Mouse (Mus musculus): ENCODE measurements at regions not wholly inside any gene's neighbourhood (a gene's known extent, or its start where the extent isn't known, plus 50 kb on each side); places are given as distances from the start of the nearest gene placed in this dataset.
A peak's percentile ranks its signal among the peaks of the same experiment; 100 is the strongest.

DNA sequence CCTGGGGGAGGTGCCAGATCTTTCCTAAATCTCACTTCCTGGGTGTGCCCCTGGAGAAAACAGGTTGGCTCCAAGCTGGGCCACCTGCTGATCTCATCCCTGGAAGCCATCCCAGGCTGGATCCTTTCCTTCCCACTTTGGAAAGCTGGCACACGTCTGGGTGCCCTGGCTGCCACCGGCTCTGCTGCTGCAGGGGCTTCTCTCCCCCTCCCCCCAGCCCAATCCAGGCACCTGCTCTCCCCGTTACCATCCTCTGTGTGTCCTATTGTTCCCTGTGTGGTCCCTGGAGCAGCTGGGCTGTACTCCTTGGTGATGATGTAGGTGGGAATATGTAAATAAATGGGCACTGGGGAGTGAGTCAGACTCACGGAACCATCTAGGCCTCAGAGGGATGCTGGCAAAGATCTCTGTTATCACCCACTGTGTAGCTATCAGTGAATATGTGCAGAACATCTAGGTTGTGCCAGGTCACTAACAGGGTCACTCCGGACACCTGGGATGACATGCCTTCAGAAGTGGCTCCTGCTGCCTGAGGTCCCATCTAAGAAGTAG lies 130.4 kb downstream of the Trim29 start:
- H3K4me2 ChIP-seq (replicated peaks), result no peak overlapping the region
- no peak overlapping the region for H3K27ac ChIP-seq (replicated peaks)
- H3K4me3 ChIP-seq, result no peak overlapping the region
- ATAC-seq (replicated peaks), result no peak
- 36% methylated on average over 5 of the region's 5 CpGs for WGBS
- no peaks in the 10 kb centered on the region for H3K9me3 ChIP-seq
- H3K27me3 ChIP-seq, result no peaks in the 10 kb centered on the region
- no peaks in the 10 kb centered on the region for H3K36me3 ChIP-seq
- H3K4me1 ChIP-seq, result peaks cover 7% of the 10 kb centered on the region; the same call in 1 of the 2 replicates
- H3K9ac ChIP-seq (replicated peaks), result no peak overlapping the region

DNA sequence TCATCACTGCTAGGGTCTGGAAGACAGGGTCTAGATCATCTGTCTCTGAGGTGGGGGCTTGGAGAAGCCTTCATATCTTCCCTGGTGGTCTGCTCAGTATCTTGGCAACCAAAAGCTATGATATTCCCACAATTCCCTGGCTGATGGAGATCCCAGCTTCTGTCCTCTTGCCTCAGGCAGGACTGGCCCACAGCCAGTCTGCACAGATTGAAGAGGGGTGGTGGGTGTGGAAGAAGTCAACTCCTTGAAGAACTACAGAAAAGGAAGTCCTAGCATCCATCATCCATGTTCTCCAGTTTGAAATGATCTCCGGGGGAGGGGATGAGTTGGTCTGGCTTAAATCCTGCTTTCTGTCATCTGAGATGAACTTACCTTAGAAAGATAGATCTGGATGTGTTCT lies 134.8 kb downstream of the Trim29 start:
- Histone ChIP-seq H3K27me3 (no peaks in the 10 kb centered on the region), H3K4me1 (peaks cover 7% of the 10 kb centered on the region; the same call in 1 of the 2 replicates), H3K4me2 (replicated peaks) (no peak overlapping the region), H3K9ac (replicated peaks) (no peak overlapping the region), H3K36me3 (no peaks in the 10 kb centered on the region), H3K9me3 (no peaks in the 10 kb centered on the region), H3K4me3 (no peak overlapping the region), H3K27ac (replicated peaks) (no peak overlapping the region)
- ATAC-seq (replicated peaks), result no peak
- WGBS, result 100% methylated on average over 1 of the region's 1 CpGs

DNA sequence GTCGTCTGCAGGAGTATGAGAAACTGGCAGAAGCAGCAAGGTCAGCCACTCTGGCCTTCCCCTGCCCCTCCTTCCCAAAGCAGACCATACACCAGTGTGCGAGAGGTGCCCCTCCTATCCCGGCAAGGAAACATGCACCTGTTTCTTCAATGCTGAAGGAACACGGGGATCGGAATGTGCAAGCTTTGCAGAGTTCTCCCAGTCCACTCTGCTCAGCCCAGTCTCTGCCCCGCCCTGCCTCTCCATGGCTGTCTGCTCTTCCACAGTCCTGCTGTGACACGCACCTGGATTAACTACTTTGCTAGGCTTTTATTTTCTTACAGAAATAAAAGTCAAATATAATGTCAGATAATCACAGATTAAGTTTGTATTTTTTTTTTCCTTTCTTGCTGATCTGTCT lies 136.7 kb downstream of the Trim29 start:
- H3K27me3 ChIP-seq, result no peaks in the 10 kb centered on the region
- no peaks in the 10 kb centered on the region for H3K4me1 ChIP-seq
- no peaks in the 10 kb centered on the region for H3K9me3 ChIP-seq
- H3K4me3 ChIP-seq, result no peak overlapping the region
- no peaks in the 10 kb centered on the region for H3K36me3 ChIP-seq
- no peak overlapping the region for H3K27ac ChIP-seq (replicated peaks)
- no peak overlapping the region for H3K4me2 ChIP-seq (replicated peaks)
- no peak for ATAC-seq (replicated peaks)
- 78% methylated on average over 7 of the region's 7 CpGs for WGBS
- H3K9ac ChIP-seq (replicated peaks), result no peak overlapping the region

DNA sequence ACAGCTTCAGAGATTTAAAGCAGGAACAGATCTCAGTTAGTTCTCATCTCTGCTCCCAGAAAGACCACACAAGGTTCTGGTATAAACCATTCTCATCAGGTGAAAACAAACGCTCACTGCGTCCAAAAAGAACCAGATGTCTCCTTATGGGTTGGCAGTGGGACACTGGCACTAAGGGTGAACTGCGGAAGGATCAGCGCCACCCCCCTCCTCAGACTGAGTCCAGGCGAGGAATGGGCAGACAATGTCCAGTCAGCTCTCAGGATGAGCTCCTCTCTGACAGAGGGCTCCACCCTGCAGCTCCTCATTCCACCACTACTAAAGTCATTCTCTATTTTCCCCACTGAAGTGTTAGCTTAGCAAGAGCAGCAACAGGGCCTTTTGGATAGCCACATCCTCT lies 138.3 kb downstream of the Trim29 start:
- H3K36me3 ChIP-seq, result no peaks in the 10 kb centered on the region
- H3K9me3 ChIP-seq, result no peaks in the 10 kb centered on the region
- H3K9ac ChIP-seq (replicated peaks), result no peak overlapping the region
- no peak overlapping the region for H3K4me2 ChIP-seq (replicated peaks)
- H3K4me3 ChIP-seq, result no peak overlapping the region
- WGBS, result 79% methylated on average over 5 of the region's 5 CpGs
- no peak for ATAC-seq (replicated peaks)
- peaks cover 5% of the 10 kb centered on the region for H3K4me1 ChIP-seq
- no peak overlapping the region for H3K27ac ChIP-seq (replicated peaks)
- H3K27me3 ChIP-seq, result no peaks in the 10 kb centered on the region

DNA sequence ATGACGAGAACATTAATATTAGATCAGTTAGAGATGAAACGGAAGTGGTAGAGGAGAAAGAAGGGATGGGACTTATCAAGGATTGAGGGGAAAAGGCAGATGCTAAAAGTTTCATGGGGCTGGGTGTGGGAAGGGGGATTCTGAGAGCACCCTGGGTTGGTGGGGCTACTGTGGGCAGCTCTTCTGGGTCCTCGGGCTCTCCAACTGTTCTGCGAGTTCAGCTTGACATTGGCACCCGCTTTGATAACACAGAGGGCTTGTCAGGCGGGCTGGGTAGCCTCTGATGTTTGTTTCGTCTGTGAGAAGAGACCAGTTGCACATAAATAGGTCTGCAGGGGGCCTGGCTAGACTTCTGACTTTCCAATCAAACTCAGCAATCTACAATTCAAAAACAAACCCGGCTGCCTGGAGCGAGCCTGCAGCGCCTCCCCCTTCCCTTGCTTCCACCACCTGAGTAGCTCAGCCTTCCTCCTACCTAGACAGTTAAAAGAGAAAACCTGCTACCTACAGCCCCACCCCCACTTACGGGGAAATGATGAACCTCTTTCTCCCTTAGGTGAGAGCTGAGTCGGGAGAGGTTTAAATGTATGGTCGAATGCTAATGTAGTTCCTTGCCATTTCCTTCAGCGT lies 143.4 kb downstream of the Trim29 start:
- no peak overlapping the region for H3K4me3 ChIP-seq
- H3K4me1 ChIP-seq, result peaks cover 9% of the 10 kb centered on the region
- H3K9ac ChIP-seq (replicated peaks), result no peak overlapping the region
- H3K4me2 ChIP-seq (replicated peaks), result peak overlapping the region; percentile 14; the same call in 1 of the 2 replicates
- no peak for ATAC-seq (replicated peaks)
- no peak overlapping the region for H3K27ac ChIP-seq (replicated peaks)
- no peaks in the 10 kb centered on the region for H3K36me3 ChIP-seq
- WGBS, result 4% methylated on average over 14 of the region's 14 CpGs
- H3K9me3 ChIP-seq, result no peaks in the 10 kb centered on the region
- no peaks in the 10 kb centered on the region; the same call in 1 of the 2 replicates for H3K27me3 ChIP-seq

DNA sequence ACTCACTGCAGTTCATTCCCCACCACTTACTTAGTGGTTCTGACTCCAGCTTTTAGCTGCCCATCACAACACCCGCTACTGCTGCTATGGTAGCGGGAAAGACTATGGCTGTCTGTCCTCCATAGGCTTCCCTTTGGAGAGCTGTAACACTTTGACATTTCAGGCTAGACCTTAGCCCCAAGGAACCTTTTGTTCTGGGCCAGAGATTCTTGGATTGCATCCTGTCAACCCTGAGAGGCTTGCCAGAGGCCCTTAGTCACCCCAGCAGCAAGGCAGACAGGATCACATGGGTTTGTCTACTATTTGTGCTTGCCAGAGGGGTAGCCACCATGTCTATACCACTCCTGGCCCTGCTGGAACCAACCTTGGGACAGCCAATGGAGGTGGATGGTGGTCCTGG lies 147.1 kb downstream of the Trim29 start:
- no peak overlapping the region for H3K9ac ChIP-seq (replicated peaks)
- H3K9me3 ChIP-seq, result no peaks in the 10 kb centered on the region
- H3K4me2 ChIP-seq (replicated peaks), result no peak overlapping the region
- no peaks in the 10 kb centered on the region for H3K36me3 ChIP-seq
- no peak for ATAC-seq (replicated peaks)
- H3K4me3 ChIP-seq, result no peak overlapping the region
- H3K27me3 ChIP-seq, result no peaks in the 10 kb centered on the region; the same call in 1 of the 2 replicates
- 95% methylated on average over 2 of the region's 2 CpGs for WGBS
- H3K27ac ChIP-seq (replicated peaks), result no peak overlapping the region
- H3K4me1 ChIP-seq, result peaks cover 9% of the 10 kb centered on the region

DNA sequence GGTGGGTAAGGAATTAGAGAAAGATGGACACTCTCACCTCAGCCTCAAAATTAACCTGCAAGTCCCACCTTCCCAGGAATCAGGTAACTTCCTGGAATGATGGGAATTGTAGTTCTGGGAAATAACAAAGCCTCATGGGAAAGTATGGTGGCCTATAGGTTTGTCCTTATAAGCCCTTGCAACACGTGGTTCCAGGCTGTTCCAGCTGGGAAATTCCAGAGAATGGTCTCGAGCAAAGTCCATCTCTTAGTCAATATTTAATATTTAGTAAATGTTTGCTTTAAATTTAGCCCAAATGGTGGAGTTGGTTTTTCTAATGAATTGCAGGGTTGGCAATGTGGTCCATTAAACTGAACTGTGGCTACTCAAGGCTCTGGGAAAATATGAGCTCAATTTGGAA lies 150.5 kb downstream of the Trim29 start:
- no peak overlapping the region for H3K4me3 ChIP-seq
- 71% methylated on average over 2 of the region's 2 CpGs for WGBS

DNA sequence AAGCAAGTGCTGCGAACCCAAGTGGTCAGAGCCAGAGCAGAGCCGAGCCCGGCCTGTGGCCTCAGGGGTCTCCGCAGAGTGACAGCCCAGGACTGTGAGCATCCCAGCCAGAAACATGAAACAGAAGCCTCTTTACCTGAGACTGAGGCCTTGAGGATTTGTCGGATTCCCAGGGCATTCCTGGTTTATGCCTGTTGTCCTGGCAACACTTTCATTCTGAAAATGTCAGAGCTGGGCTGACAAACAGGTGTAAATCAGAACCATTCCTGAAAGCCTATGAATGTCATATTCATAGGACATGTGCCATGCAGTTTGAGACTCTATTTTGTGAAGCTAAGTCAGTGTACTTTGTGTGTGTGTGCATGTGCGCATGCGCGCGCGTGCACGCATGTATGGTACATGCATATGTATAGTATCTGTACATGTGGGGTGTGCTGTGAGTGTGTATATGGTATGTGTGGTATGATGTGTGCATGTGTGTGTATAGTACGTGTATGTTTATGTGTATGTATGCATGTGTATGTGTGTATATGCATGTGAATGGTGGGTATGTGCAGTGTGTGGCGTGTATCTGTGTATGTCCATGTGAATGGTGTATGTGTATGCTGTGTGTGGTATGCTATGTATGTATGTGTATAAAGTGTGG lies 152.9 kb downstream of the Trim29 start:
- Histone ChIP-seq H3K27me3 (no peaks in the 10 kb centered on the region), H3K4me2 (replicated peaks) (no peak overlapping the region), H3K9me3 (no peaks in the 10 kb centered on the region), H3K4me3 (no peak overlapping the region), H3K9ac (replicated peaks) (no peak overlapping the region), H3K27ac (replicated peaks) (no peak overlapping the region), H3K4me1 (no peaks in the 10 kb centered on the region), H3K36me3 (no peaks in the 10 kb centered on the region)
- ATAC-seq (replicated peaks), result no peak
- WGBS, result 86% methylated on average over 13 of the region's 13 CpGs

More for the DNA sequence above, 150.5 kb downstream of the Trim29 start:
- no peaks in the 10 kb centered on the region for H3K9me3 ChIP-seq
- H3K36me3 ChIP-seq, result no peaks in the 10 kb centered on the region
- no peak for ATAC-seq (replicated peaks)
- no peak overlapping the region for H3K9ac ChIP-seq (replicated peaks)
- no peaks in the 10 kb centered on the region for H3K4me1 ChIP-seq
- H3K27ac ChIP-seq (replicated peaks), result no peak overlapping the region
- H3K4me2 ChIP-seq (replicated peaks), result no peak overlapping the region
- H3K27me3 ChIP-seq, result no peaks in the 10 kb centered on the region

DNA sequence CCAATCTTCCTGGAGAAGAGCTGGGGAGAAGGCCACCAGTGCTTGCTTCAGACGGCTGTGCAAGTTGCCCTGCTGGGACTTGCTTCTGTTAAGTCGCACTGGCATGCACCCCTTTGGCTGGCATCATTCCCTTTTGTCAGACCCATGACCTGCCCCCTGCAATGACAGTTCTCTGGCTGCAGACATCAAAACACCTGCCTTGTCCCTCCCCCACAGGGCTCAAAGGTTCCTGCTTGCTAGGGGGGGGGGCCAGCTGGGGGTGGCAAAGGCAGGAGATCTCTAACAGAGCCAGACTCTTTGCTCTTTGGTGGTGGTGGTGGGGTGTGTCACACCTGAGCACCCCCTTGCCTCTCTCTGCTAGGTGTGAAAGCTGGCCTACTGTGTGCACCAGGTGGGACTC lies 154.5 kb downstream of the Trim29 start:
- Histone ChIP-seq H3K27ac (replicated peaks) (no peak overlapping the region), H3K27me3 (no peaks in the 10 kb centered on the region), H3K9me3 (no peaks in the 10 kb centered on the region), H3K36me3 (no peaks in the 10 kb centered on the region), H3K4me2 (replicated peaks) (no peak overlapping the region), H3K4me3 (no peak overlapping the region), H3K4me1 (no peaks in the 10 kb centered on the region), H3K9ac (replicated peaks) (no peak overlapping the region)
- WGBS, result 44% methylated on average over 2 of the region's 2 CpGs
- no peak for ATAC-seq (replicated peaks)

DNA sequence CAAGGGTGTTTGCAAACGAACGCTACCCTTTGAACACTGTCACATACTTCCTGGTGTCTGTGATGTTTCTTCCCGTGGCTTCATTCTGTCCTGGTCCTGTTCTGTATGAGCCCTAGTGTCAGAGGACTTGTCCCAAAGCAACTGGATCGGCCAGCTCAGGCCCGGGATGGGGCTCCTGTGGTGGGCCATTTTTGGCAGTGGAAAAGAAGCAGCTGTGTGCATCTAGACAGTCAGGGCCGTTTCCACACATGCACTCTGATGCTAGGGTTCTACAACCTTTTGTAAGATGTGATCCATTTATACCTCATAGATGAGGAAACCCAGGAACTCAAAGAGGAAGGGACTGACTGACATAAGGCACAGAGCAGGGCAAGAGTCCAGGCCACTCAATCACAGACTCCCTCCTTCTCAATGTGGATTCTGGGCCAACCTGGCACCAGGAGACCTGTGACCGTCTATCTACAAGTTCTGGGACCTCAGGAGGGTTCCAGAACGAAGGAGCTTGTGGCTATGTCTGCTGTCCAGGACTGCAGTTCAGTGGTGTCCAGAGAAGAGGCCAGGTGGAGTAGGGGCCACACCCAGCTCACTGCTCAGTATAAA lies 155.2 kb downstream of the Trim29 start:
- Histone ChIP-seq H3K27me3 (no peaks in the 10 kb centered on the region), H3K27ac (replicated peaks) (no peak overlapping the region), H3K4me2 (replicated peaks) (no peak overlapping the region), H3K36me3 (no peaks in the 10 kb centered on the region), H3K9ac (replicated peaks) (no peak overlapping the region), H3K4me3 (no peak overlapping the region), H3K4me1 (no peaks in the 10 kb centered on the region), H3K9me3 (no peaks in the 10 kb centered on the region)
- ATAC-seq (replicated peaks), result no peak
- 71% methylated on average over 8 of the region's 8 CpGs for WGBS

DNA sequence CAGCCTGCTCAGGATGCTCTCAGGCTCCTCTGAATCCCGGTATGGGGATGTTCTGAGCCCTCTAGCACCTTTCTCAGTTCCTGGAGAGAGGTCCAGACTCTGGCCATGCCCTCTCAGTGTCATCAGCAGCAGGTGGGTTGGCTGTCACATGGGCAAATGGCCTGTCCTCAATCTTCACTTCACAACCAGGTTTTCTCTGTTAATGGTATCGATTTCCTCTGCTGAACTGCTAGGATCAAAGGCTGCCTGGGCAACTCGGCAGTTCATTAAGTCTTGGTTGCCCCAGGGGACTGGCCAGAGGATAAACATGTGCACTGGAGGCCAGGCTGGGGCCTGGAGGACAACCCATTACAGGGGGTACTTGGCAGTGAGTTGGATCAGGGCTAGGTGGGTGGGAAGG lies 156.2 kb downstream of the Trim29 start:
- no peak overlapping the region for H3K9ac ChIP-seq (replicated peaks)
- no peaks in the 10 kb centered on the region for H3K27me3 ChIP-seq
- H3K4me3 ChIP-seq, result no peak overlapping the region
- H3K4me2 ChIP-seq (replicated peaks), result no peak overlapping the region
- H3K4me1 ChIP-seq, result peaks cover 2% of the 10 kb centered on the region; the same call in 1 of the 2 replicates
- no peaks in the 10 kb centered on the region for H3K36me3 ChIP-seq
- H3K27ac ChIP-seq (replicated peaks), result no peak overlapping the region
- H3K9me3 ChIP-seq, result no peaks in the 10 kb centered on the region
- WGBS, result 58% methylated on average over 3 of the region's 3 CpGs
- ATAC-seq (replicated peaks), result no peak

DNA sequence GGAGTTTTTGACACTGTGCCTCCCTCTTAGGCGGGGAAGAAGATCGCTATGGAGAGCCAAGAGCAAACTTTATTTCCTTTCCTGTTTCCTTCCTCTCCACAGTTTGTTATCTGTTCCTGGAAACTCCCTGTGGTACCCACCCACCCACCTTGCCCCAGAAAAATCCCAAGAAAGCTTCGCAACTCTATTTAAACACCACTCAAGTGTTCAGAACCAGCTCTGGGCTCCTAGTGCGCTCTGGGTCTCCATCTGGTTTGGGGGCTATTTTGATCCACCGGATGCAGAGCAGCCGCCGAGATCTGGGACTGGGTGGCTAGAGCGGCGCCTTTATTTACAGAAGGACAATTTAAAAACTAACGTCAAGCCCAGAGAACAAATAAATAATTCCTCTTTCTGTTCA lies 158.6 kb downstream of the Trim29 start:
- no peaks in the 10 kb centered on the region for H3K36me3 ChIP-seq
- no peak overlapping the region for H3K4me3 ChIP-seq
- no peak overlapping the region for H3K27ac ChIP-seq (replicated peaks)
- WGBS, result 92% methylated on average over 10 of the region's 10 CpGs
- no peak overlapping the region for H3K9ac ChIP-seq (replicated peaks)
- no peak for ATAC-seq (replicated peaks)
- no peaks in the 10 kb centered on the region for H3K9me3 ChIP-seq
- no peaks in the 10 kb centered on the region for H3K27me3 ChIP-seq
- peaks cover 21% of the 10 kb centered on the region for H3K4me1 ChIP-seq
- no peak overlapping the region for H3K4me2 ChIP-seq (replicated peaks)

Measured in forebrain, embryonic 15.5 days (tissue).